Mouse (Mus musculus) gastrocnemius, adult 8-10 months (tissue): ENCODE measurements at regions not wholly inside any gene's neighbourhood (a gene's known extent, or its start where the extent isn't known, plus 50 kb on each side); places are given as distances from the start of the nearest gene placed in this dataset.

ENCODE experiments used
- DNase-seq, 2 experiments: peaks; one replicate each; pipeline ENCODE4 v3.0.0; 2022; ENCODE audit warnings: low spot score in 2 of 2

GRCm38 (mm10) chr2:45369914-45370614 lies 252.9 kb upstream of the Zeb2 start:
- no peak for DNase-seq

GRCm38 (mm10) chr2:45369432-45369831 lies 252.2 kb upstream of the Zeb2 start:
- DNase-seq, result no peak

- no peak for DNase-seq
Observed at GRCm38 (mm10) chr2:45367436-45368193, 250.4 kb upstream of the Zeb2 start.

GRCm38 (mm10) chr2:45357266-45357665 lies 240.1 kb upstream of the Zeb2 start:
- DNase-seq, result no peak

- DNase-seq, result no peak
Observed at GRCm38 (mm10) chr2:45356558-45357170, 239.5 kb upstream of the Zeb2 start.

- DNase-seq, result no peak
Observed at GRCm38 (mm10) chr2:45356021-45356420, 238.8 kb upstream of the Zeb2 start.

- DNase-seq, result no peak
Observed at GRCm38 (mm10) chr2:45351529-45352133, 234.4 kb upstream of the Zeb2 start.

GRCm38 (mm10) chr2:45346358-45346757 lies 229.2 kb upstream of the Zeb2 start:
- DNase-seq, result no peak

GRCm38 (mm10) chr2:45339866-45340265 lies 222.7 kb upstream of the Zeb2 start:
- DNase-seq, result no peak

GRCm38 (mm10) chr2:45338809-45339208 lies 221.6 kb upstream of the Zeb2 start:
- no peak for DNase-seq

GRCm38 (mm10) chr2:45316945-45317565 lies 199.9 kb upstream of the Zeb2 start:
- DNase-seq, result no peak

GRCm38 (mm10) chr2:45287530-45288009 lies 170.4 kb upstream of the Zeb2 start:
- DNase-seq, result no peak

GRCm38 (mm10) chr2:45283811-45284210 lies 166.6 kb upstream of the Zeb2 start:
- DNase-seq, result no peak

- no peak for DNase-seq
Observed at GRCm38 (mm10) chr2:45279490-45279889, 162.3 kb upstream of the Zeb2 start.

GRCm38 (mm10) chr2:45277602-45278001 lies 160.4 kb upstream of the Zeb2 start:
- no peak for DNase-seq

- DNase-seq, result no peak
Observed at GRCm38 (mm10) chr2:45276703-45277102, 159.5 kb upstream of the Zeb2 start.

GRCm38 (mm10) chr2:45270035-45270434 lies 152.8 kb upstream of the Zeb2 start:
- no peak for DNase-seq

GRCm38 (mm10) chr2:45265819-45266218 lies 148.6 kb upstream of the Zeb2 start:
- no peak for DNase-seq

- no peak for DNase-seq
Observed at GRCm38 (mm10) chr2:45261949-45262348, 144.8 kb upstream of the Zeb2 start.

- DNase-seq, result no peak
Observed at GRCm38 (mm10) chr2:45258897-45259296, 141.7 kb upstream of the Zeb2 start.

GRCm38 (mm10) chr2:45256373-45256772 lies 139.2 kb upstream of the Zeb2 start:
- no peak for DNase-seq
